Mouse (Mus musculus): ENCODE measurements at regions not wholly inside any gene's neighbourhood (a gene's known extent, or its start where the extent isn't known, plus 50 kb on each side); places are given as distances from the start of the nearest gene placed in this dataset.

GRCm38 (mm10) chr1:143122185-143122584 is 518.3 kb upstream of the B3galt2 start:
- H3K27ac ChIP-seq (ENCODE audit: low read depth, low read length): no peak overlapping the region
- no peak for DNase-seq (ENCODE audit: low spot score)
- H3K4me1 ChIP-seq (replicated peaks; ENCODE audit: control insufficient read depth, insufficient read depth, low read length): no peaks in the 10 kb centered on the region
- H3K4me3 ChIP-seq (ENCODE audit: low read depth, low read length): no peak overlapping the region
- no peak overlapping the region for H3K9ac ChIP-seq (ENCODE audit: low read depth, low read length)
- H3K27me3 ChIP-seq (ENCODE audit: control insufficient read depth, insufficient read depth, low read length): no peaks in the 10 kb centered on the region
- H3K9me3 ChIP-seq (ENCODE audit: control insufficient read depth, low read length): no peaks in the 10 kb centered on the region
- no peak overlapping the region for H3K4me2 ChIP-seq (replicated peaks; ENCODE audit: low read depth, low read length)
- no peaks in the 10 kb centered on the region for H3K36me3 ChIP-seq (ENCODE audit: control insufficient read depth, insufficient read depth, low read length)
- no peak for ATAC-seq (ENCODE audit: low FRiP score)

GRCm38 (mm10) chr1:143130257-143130656 is 510.2 kb upstream of the B3galt2 start:
- Histone ChIP-seq H3K9me3 (ENCODE audit: control insufficient read depth, low read length) (no peaks in the 10 kb centered on the region), H3K4me3 (ENCODE audit: low read depth, low read length) (no peak overlapping the region), H3K36me3 (ENCODE audit: control insufficient read depth, insufficient read depth, low read length) (no peaks in the 10 kb centered on the region), H3K27ac (ENCODE audit: low read depth, low read length) (no peak overlapping the region), H3K9ac (ENCODE audit: low read depth, low read length) (no peak overlapping the region), H3K27me3 (ENCODE audit: control insufficient read depth, insufficient read depth, low read length) (no peaks in the 10 kb centered on the region), H3K4me1 (replicated peaks; ENCODE audit: control insufficient read depth, insufficient read depth, low read length) (no peaks in the 10 kb centered on the region), H3K4me2 (replicated peaks; ENCODE audit: low read depth, low read length) (no peak overlapping the region)
- WGBS: 89% methylated on average over 1 of the region's 1 CpGs
- no peak for ATAC-seq (ENCODE audit: low FRiP score)
- DNase-seq (ENCODE audit: low spot score): no peak

- ATAC-seq (ENCODE audit: low FRiP score): no peak
- Histone ChIP-seq H3K9ac (ENCODE audit: low read depth, low read length) (no peak overlapping the region), H3K4me1 (replicated peaks; ENCODE audit: control insufficient read depth, insufficient read depth, low read length) (no peaks in the 10 kb centered on the region), H3K4me2 (replicated peaks; ENCODE audit: low read depth, low read length) (no peak overlapping the region), H3K36me3 (ENCODE audit: control insufficient read depth, insufficient read depth, low read length) (no peaks in the 10 kb centered on the region), H3K27me3 (ENCODE audit: control insufficient read depth, insufficient read depth, low read length) (no peaks in the 10 kb centered on the region), H3K9me3 (ENCODE audit: control insufficient read depth, low read length) (no peaks in the 10 kb centered on the region), H3K4me3 (ENCODE audit: low read depth, low read length) (no peak overlapping the region), H3K27ac (ENCODE audit: low read depth, low read length) (no peak overlapping the region)
- WGBS: 93% methylated on average over 2 of the region's 2 CpGs
- no peak for DNase-seq (ENCODE audit: low spot score)
Observed at GRCm38 (mm10) chr1:143132806-143133205, 507.7 kb upstream of the B3galt2 start.

- no peaks in the 10 kb centered on the region for H3K27me3 ChIP-seq (ENCODE audit: control insufficient read depth, insufficient read depth, low read length)
- H3K9ac ChIP-seq (ENCODE audit: low read depth, low read length): no peak overlapping the region
- no peaks in the 10 kb centered on the region for H3K36me3 ChIP-seq (ENCODE audit: control insufficient read depth, insufficient read depth, low read length)
- no peak overlapping the region for H3K27ac ChIP-seq (ENCODE audit: low read depth, low read length)
- H3K4me2 ChIP-seq (replicated peaks; ENCODE audit: low read depth, low read length): no peak overlapping the region
- DNase-seq (ENCODE audit: low spot score) (no peak), ATAC-seq (ENCODE audit: low FRiP score) (no peak)
- H3K9me3 ChIP-seq (ENCODE audit: control insufficient read depth, low read length): no peaks in the 10 kb centered on the region
- no peak overlapping the region for H3K4me3 ChIP-seq (ENCODE audit: low read depth, low read length)
- no peaks in the 10 kb centered on the region for H3K4me1 ChIP-seq (replicated peaks; ENCODE audit: control insufficient read depth, insufficient read depth, low read length)
- 75% methylated on average over 4 of the region's 4 CpGs for WGBS
Observed at GRCm38 (mm10) chr1:143145111-143145984, 495.1 kb upstream of the B3galt2 start.

- Histone ChIP-seq H3K27ac (ENCODE audit: low read depth, low read length) (no peak overlapping the region), H3K36me3 (ENCODE audit: control insufficient read depth, insufficient read depth, low read length) (no peaks in the 10 kb centered on the region), H3K4me3 (ENCODE audit: low read depth, low read length) (no peak overlapping the region), H3K9ac (ENCODE audit: low read depth, low read length) (no peak overlapping the region), H3K9me3 (ENCODE audit: control insufficient read depth, low read length) (no peaks in the 10 kb centered on the region), H3K27me3 (ENCODE audit: control insufficient read depth, insufficient read depth, low read length) (no peaks in the 10 kb centered on the region), H3K4me1 (replicated peaks; ENCODE audit: control insufficient read depth, insufficient read depth, low read length) (no peaks in the 10 kb centered on the region), H3K4me2 (replicated peaks; ENCODE audit: low read depth, low read length) (no peak overlapping the region)
- 89% methylated on average over 9 of the region's 9 CpGs for WGBS
- no peak for ATAC-seq (ENCODE audit: low FRiP score)
- DNase-seq (ENCODE audit: low spot score): no peak
Observed at GRCm38 (mm10) chr1:143171286-143171685, 469.2 kb upstream of the B3galt2 start.

- DNase-seq (ENCODE audit: low spot score) (no peak), ATAC-seq (ENCODE audit: low FRiP score) (no peak)
- Histone ChIP-seq H3K36me3 (ENCODE audit: control insufficient read depth, insufficient read depth, low read length) (no peaks in the 10 kb centered on the region), H3K4me1 (replicated peaks; ENCODE audit: control insufficient read depth, insufficient read depth, low read length) (no peaks in the 10 kb centered on the region), H3K9me3 (ENCODE audit: control insufficient read depth, low read length) (no peaks in the 10 kb centered on the region), H3K27me3 (ENCODE audit: control insufficient read depth, insufficient read depth, low read length) (no peaks in the 10 kb centered on the region), H3K4me2 (replicated peaks; ENCODE audit: low read depth, low read length) (no peak overlapping the region), H3K4me3 (ENCODE audit: low read depth, low read length) (no peak overlapping the region), H3K9ac (ENCODE audit: low read depth, low read length) (no peak overlapping the region), H3K27ac (ENCODE audit: low read depth, low read length) (no peak overlapping the region)
- 87% methylated on average over 2 of the region's 2 CpGs for WGBS
Observed at GRCm38 (mm10) chr1:143173836-143174235, 466.6 kb upstream of the B3galt2 start.

- DNase-seq (ENCODE audit: low spot score) (no peak), ATAC-seq (ENCODE audit: low FRiP score) (no peak)
- no peak overlapping the region for H3K4me3 ChIP-seq (ENCODE audit: low read depth, low read length)
- no peak overlapping the region for H3K9ac ChIP-seq (ENCODE audit: low read depth, low read length)
- no peak overlapping the region for H3K4me2 ChIP-seq (replicated peaks; ENCODE audit: low read depth, low read length)
- no peaks in the 10 kb centered on the region for H3K27me3 ChIP-seq (ENCODE audit: control insufficient read depth, insufficient read depth, low read length)
- no peak overlapping the region for H3K27ac ChIP-seq (ENCODE audit: low read depth, low read length)
- 86% methylated on average over 3 of the region's 3 CpGs for WGBS
- no peaks in the 10 kb centered on the region for H3K36me3 ChIP-seq (ENCODE audit: control insufficient read depth, insufficient read depth, low read length)
- no peaks in the 10 kb centered on the region for H3K4me1 ChIP-seq (replicated peaks; ENCODE audit: control insufficient read depth, insufficient read depth, low read length)
- H3K9me3 ChIP-seq (ENCODE audit: control insufficient read depth, low read length): no peaks in the 10 kb centered on the region
Observed at GRCm38 (mm10) chr1:143192167-143192793, 448.2 kb upstream of the B3galt2 start.

- H3K4me2 ChIP-seq (replicated peaks; ENCODE audit: low read depth, low read length): no peak overlapping the region
- H3K9ac ChIP-seq (ENCODE audit: low read depth, low read length): no peak overlapping the region
- DNase-seq (ENCODE audit: low spot score): no peak
- no peaks in the 10 kb centered on the region for H3K36me3 ChIP-seq (ENCODE audit: control insufficient read depth, insufficient read depth, low read length)
- no peaks in the 10 kb centered on the region for H3K9me3 ChIP-seq (ENCODE audit: control insufficient read depth, low read length)
- no peak overlapping the region for H3K4me3 ChIP-seq (ENCODE audit: low read depth, low read length)
- WGBS: 81% methylated on average over 4 of the region's 4 CpGs
- H3K4me1 ChIP-seq (replicated peaks; ENCODE audit: control insufficient read depth, insufficient read depth, low read length): no peaks in the 10 kb centered on the region
- no peak for ATAC-seq (ENCODE audit: low FRiP score)
- H3K27me3 ChIP-seq (ENCODE audit: control insufficient read depth, insufficient read depth, low read length): no peaks in the 10 kb centered on the region
- no peak overlapping the region for H3K27ac ChIP-seq (ENCODE audit: low read depth, low read length)
Observed at GRCm38 (mm10) chr1:143200213-143200889, 440.1 kb upstream of the B3galt2 start.
